Mouse (Mus musculus) stomach, embryonic 16.5 days (tissue): ENCODE data around the gene Shisa2. TPM values are rescaled to one million over a fixed set of nuclear protein-coding genes. Genes with fewer than 3 reads are reported as not detected.
"Not testable (repeated sequence)": the region's sequence is repeated elsewhere in the genome, so short reads cannot be mapped to it uniquely, and the experiment has no call there.

Source experiments
- ATAC-seq: fragments of 200-750 bp; cut with Nextera tagmentation; 2 replicates; pipeline ENCODE4 v1.8.0; 2017; ENCODE audit warnings: moderate number of reproducible peaks, moderate TSS enrichment; ENCODE audit not compliant: insufficient read depth, low FRiP score
- H3K27ac ChIP-seq: fragments of 300-500 bp; sonication (generic); 2 replicates; pipeline ENCODE4 v1.5.1; 2014; ENCODE audit warnings: low read length
- H3K27me3 ChIP-seq: fragments of 300-500 bp; sonication (generic); 2 replicates; pipeline ENCODE4 v1.6.1; 2014; ENCODE audit warnings: low read length, control low read depth, mixed read lengths; ENCODE audit not compliant: control insufficient read depth, insufficient read depth
- H3K36me3 ChIP-seq: fragments of 300-500 bp; sonication (generic); 2 replicates; pipeline ENCODE4 v1.6.1; 2014; ENCODE audit warnings: low read length; ENCODE audit not compliant: control insufficient read depth, insufficient read depth
- H3K4me1 ChIP-seq: fragments of 300-500 bp; sonication (generic); 2 replicates; pipeline ENCODE4 v1.6.1; 2014; ENCODE audit warnings: low read length, control low read depth, mixed read lengths; ENCODE audit not compliant: control insufficient read depth, insufficient read depth
- H3K4me2 ChIP-seq: fragments of 300-500 bp; sonication (generic); 2 replicates; pipeline ENCODE4 v1.6.1; 2014; ENCODE audit warnings: low read depth, low read length, mixed read lengths
- H3K4me3 ChIP-seq: fragments of 300-500 bp; sonication (generic); replicated peaks from 2 replicates; pipeline ENCODE4 v1.5.1; 2014; ENCODE audit warnings: mild to moderate bottlenecking, low read length
- H3K9ac ChIP-seq: fragments of 300-500 bp; sonication (generic); 2 replicates; pipeline ENCODE4 v1.6.1; 2014; ENCODE audit warnings: low read length
- H3K9me3 ChIP-seq: fragments of 300-500 bp; sonication (generic); replicated peaks from 2 replicates; pipeline ENCODE4 v1.6.1; 2016; ENCODE audit warnings: low read length, control low read depth; ENCODE audit not compliant: control insufficient read depth
- WGBS: fragments of 180-500 bp; shearing (Covaris S2); extraction: QIAGEN DNeasy Blood & Tissue Kit; methylation state at CpG from one replicate; pipeline ENCODE4 v1.1.7; 2014; 5-methylcytosine and 5-hydroxymethylcytosine counted together
- polyA plus RNA-seq: library from polyadenylated mRNA; unstranded; fragments of >200 nt; fragmentation: Nextera tagmentation; extraction: Ambion mirVana; gene quantifications from 2 replicates; pipeline ENCODE4 v1.2.1, GENCODE M21; 2015

Gene Shisa2
- polyA plus RNA-seq, 1 experiment from 2014 or later: 5.4 TPM

- no peak overlapping the region for H3K4me3 ChIP-seq
- no peak overlapping the region for H3K4me2 ChIP-seq
- H3K9me3 ChIP-seq: no peaks in the 10 kb centered on the region
- 65% methylated on average over 5 of the region's 5 CpGs for whole genome bisulfite sequencing
- no peaks in the 10 kb centered on the region for H3K4me1 ChIP-seq
- no peaks in the 10 kb centered on the region for H3K36me3 ChIP-seq
- no peaks in the 10 kb centered on the region; the same call in 1 of the 2 replicates for H3K27me3 ChIP-seq
- H3K27ac ChIP-seq: no peak overlapping the region
- no peak for ATAC-seq
- no peak overlapping the region for H3K9ac ChIP-seq
Measured at GRCm38 (mm10) chr14:59604002-59604645, 21.0 kb upstream of the Shisa2 start.

DNA sequence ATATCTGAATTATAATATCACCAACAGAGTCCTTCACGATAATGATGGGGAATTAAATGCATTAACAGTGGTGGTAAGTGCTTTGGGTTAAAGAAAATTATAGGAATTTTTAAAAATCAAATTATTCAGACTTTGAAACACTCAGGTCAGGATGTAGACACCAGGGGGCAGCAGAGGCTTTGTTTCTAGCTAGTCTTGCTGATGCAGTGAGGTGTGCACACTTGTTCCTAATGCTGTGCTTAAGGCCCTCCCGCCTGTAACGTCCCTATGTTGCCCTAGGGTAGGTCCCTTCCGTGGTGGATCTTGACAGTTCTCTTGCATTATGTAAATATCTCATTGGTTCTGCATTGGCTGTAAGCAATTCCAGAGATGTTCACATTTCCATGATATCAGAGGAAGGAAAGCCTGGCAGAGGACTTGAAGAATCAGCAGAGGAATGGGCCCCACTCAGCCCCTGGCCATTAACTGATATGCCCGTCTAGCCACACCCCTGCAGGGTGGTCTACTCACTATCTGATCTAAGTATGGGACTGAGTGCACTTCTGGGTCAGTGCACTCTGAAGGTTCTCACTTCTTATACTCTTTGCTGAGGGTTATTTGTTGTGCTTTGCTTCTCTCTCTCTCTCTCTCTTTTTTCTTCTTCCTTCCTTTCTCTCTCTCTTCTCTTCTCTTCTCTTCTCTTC, 19.3 kb upstream of the Shisa2 start:
- no peaks in the 10 kb centered on the region; the same call in 1 of the 2 replicates for H3K27me3 ChIP-seq
- H3K4me2 ChIP-seq: no peak overlapping the region
- no peaks in the 10 kb centered on the region for H3K36me3 ChIP-seq
- 17% methylated on average over 5 of the region's 5 CpGs for WGBS
- no peaks in the 10 kb centered on the region for H3K9me3 ChIP-seq
- H3K27ac ChIP-seq: no peak overlapping the region
- H3K4me1 ChIP-seq: no peaks in the 10 kb centered on the region
- ATAC-seq: no peak
- H3K9ac ChIP-seq: no peak overlapping the region
- H3K4me3 ChIP-seq: no peak overlapping the region

DNA sequence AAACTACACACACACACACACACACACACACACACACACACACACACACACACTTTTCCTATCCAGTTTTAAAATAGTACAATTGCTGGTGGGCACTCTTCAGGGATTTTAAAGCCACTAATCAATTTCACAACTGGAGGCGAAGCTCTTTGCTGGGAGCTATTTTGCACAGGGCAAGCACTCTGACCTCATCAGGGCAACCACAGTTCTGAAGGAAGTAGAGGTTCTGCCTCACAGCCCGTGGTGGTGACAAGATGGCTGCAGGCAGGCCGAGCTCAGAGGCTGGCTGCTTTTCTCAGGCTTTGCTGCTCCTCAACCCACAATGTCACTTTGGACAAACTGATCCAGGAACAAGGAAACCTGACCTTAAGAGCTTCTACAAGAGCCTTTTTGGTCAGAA, 18.1 kb upstream of the Shisa2 start:
- H3K4me2 ChIP-seq: no peak overlapping the region
- H3K4me1 ChIP-seq: no peaks in the 10 kb centered on the region
- H3K27me3 ChIP-seq: no peaks in the 10 kb centered on the region; the same call in 1 of the 2 replicates
- no peak overlapping the region for H3K9ac ChIP-seq
- H3K9me3 ChIP-seq: no peaks in the 10 kb centered on the region
- H3K4me3 ChIP-seq: no peak overlapping the region
- H3K36me3 ChIP-seq: no peaks in the 10 kb centered on the region
- WGBS: 47% methylated on average over 3 of the region's 3 CpGs
- no peak overlapping the region for H3K27ac ChIP-seq
- no peak for ATAC-seq

GRCm38 (mm10) chr14:59612920-59613625, 12.0 kb upstream of the Shisa2 start:
- Histone ChIP-seq H3K9ac (no peak overlapping the region), H3K4me2 (no peak overlapping the region), H3K36me3 (no peaks in the 10 kb centered on the region), H3K4me3 (no peak overlapping the region), H3K9me3 (no peaks in the 10 kb centered on the region), H3K4me1 (no peaks in the 10 kb centered on the region), H3K27me3 (no peaks in the 10 kb centered on the region), H3K27ac (no peak overlapping the region)
- WGBS: 44% methylated on average over 14 of the region's 14 CpGs
- ATAC-seq: no peak

DNA sequence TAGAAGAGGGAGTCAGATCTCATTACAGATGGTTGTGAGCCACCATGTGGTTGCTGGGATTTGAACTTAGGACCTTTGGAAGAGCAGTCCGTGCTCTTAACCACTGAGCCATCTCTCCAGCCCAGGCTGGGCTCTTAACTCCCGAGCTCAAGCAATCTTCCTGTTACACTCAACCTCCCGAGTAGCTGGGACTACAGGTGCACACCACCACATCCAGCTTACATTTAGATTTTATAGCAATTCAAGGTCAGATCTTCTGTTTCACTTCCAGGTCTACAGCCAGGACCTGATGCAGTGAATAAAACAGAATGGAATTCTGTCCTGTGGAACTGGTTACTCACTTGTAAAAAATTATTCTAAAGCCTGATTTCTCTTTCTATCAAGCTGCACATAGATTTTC, 11.0 kb upstream of the Shisa2 start:
- 79% methylated on average over 3 of the region's 3 CpGs for WGBS
- H3K9me3 ChIP-seq, H3K9ac ChIP-seq, ATAC-seq, H3K4me1 ChIP-seq, H3K27me3 ChIP-seq, H3K4me3 ChIP-seq, H3K36me3 ChIP-seq, H3K27ac ChIP-seq, H3K4me2 ChIP-seq: not testable (repeated sequence)

DNA sequence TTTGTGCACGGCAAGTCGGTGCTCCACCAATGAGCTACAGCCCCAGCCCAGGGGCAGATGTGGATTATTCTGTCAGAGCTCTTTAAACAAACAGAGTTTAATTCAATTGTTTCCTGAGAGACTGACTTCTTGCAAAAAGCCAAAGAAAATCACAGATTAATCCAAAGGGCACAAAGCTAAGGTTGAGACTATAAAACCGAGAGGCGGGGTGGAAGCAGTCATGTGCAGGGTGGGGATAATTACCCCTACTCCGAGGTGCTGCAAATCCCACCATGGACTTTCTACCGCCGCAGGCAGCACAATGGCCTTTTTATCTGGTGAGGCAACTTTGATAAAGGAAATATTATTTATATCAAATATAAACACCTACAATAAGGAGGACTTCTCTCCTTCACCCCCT, 8.3 kb upstream of the Shisa2 start:
- H3K27me3 ChIP-seq: no peaks in the 10 kb centered on the region
- no peak overlapping the region for H3K27ac ChIP-seq
- no peaks in the 10 kb centered on the region for H3K4me1 ChIP-seq
- ATAC-seq: no peak
- 52% methylated on average over 7 of the region's 7 CpGs for WGBS
- no peaks in the 10 kb centered on the region for H3K36me3 ChIP-seq
- no peak overlapping the region for H3K4me3 ChIP-seq
- H3K9me3 ChIP-seq: no peaks in the 10 kb centered on the region
- no peak overlapping the region for H3K9ac ChIP-seq
- no peak overlapping the region for H3K4me2 ChIP-seq

DNA sequence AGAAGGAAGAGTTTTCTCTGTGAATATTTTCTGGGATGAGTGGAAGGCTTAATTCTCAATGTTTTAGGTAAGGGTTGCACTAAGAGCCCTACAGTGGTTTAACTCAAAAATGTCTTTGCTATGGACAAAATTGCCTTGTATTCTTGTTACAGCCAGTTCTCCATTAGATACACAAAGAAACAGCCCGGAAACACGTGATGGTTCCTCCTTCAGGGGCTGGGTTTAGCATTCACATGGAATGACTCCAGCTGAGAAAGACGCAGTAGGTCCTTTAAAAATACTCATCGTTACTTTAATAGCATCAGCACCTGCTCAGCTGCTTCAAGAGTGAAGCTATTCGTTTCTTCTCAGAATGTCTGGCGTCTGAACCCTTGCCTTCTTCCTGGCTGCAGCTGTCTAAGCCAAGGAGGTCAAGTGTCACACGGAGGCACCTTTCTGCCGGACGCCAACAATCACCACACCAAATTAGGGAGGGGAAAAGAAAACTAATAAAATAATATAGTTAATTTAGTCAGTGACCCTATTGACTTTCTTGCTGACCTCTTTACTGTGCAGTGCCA, 702 bp upstream of the Shisa2 start:
- Histone ChIP-seq H3K4me3 (no peak overlapping the region), H3K9ac (no peak overlapping the region), H3K27ac (no peak overlapping the region), H3K27me3 (peaks cover 8% of the 10 kb centered on the region; the same call in 1 of the 2 replicates), H3K4me2 (no peak overlapping the region), H3K9me3 (no peaks in the 10 kb centered on the region), H3K36me3 (no peaks in the 10 kb centered on the region), H3K4me1 (peaks cover 7% of the 10 kb centered on the region; the same call in 1 of the 2 replicates)
- 40% methylated on average over 9 of the region's 9 CpGs for WGBS
- no peak for ATAC-seq

DNA sequence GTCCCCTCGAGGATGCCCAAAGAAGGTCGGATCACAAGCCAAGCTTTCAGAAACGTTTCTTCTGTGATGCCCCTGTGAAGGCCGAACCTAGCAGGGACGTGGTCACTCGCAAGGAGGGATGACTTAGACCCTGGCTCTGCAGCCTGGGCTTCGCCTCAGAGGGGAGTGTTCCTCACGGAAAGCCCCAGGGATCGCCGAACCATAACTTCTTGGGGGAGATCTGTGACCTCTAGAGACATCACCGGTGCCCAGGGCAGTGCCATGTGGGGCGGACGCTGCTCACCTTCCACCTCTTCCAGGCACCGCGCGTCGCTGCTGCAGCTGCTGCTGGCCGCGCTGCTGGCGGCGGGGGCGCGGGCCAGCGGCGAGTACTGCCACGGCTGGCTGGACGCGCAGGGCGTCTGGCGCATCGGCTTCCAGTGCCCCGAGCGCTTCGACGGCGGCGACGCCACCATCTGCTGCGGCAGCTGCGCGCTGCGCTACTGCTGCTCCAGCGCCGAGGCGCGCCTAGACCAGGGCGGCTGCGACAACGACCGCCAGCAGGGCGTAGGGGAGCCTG, 777 bp downstream of the Shisa2 start:
- Histone ChIP-seq H3K27ac (peak overlapping the region; percentile 67), H3K4me3 (peak overlapping the region; percentile 64), H3K9me3 (no peaks in the 10 kb centered on the region), H3K4me1 (peaks cover 7% of the 10 kb centered on the region; the same call in 1 of the 2 replicates), H3K27me3 (peaks cover 8% of the 10 kb centered on the region; the same call in 1 of the 2 replicates), H3K4me2 (peak overlapping the region; percentile 79), H3K36me3 (no peaks in the 10 kb centered on the region), H3K9ac (peak overlapping the region; percentile 73)
- ATAC-seq: 0 out of 2 replicates have a peak, but pooled peaks have one; percentile 30
- WGBS: under 1% methylated on average over 51 of the region's 51 CpGs
